Mouse (Mus musculus): ENCODE data around the gene Cnot9. TPM values are rescaled to one million over a fixed set of nuclear protein-coding genes. Genes with fewer than 3 reads are reported as not detected.

The Cnot9 gene
- 10 to 100 TPM; 13.1 to 22.0 TPM for polyA plus RNA-seq (2012; fragmentation: generic; extraction: Trizol)

DNA sequence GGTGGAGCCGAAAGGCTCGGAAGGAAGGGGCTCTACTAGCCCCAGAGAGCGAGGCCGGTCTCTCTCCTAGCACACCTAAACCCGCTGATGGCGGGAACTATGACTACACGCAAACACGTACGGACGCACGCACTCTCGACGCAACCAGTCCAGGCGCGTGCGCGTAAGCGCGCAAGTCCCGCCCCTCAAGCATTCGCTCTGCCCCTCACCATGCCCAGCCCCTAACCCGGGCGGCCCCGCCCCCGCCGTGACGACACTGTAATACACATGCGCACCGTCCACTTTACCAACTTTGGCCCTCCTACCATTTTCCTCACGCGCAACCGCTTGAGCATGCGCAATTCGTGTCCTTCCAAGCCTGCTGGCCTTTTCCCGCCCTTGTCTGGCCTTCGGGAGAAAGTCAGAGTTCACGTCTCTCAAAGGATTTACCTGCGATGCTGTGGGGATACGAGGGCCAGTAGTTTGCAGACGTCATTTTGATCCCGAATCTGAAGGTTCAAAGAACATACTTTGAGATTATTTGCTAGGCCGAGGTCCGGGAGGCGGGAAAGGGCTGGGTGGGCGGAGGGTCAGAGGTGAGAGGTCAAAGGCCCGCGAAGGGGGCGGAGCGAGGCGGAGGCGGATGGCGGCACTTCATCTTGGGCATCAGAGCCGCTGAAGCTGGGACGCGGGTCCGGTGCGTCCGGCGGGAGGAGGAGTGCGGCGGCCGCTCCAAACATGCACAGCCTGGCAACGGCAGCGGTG is at the start of gene Cnot9:
Gene Cnot9 (plus strand): TSS at position 338 of the 744 bp plus-strand sequence.

DNA sequence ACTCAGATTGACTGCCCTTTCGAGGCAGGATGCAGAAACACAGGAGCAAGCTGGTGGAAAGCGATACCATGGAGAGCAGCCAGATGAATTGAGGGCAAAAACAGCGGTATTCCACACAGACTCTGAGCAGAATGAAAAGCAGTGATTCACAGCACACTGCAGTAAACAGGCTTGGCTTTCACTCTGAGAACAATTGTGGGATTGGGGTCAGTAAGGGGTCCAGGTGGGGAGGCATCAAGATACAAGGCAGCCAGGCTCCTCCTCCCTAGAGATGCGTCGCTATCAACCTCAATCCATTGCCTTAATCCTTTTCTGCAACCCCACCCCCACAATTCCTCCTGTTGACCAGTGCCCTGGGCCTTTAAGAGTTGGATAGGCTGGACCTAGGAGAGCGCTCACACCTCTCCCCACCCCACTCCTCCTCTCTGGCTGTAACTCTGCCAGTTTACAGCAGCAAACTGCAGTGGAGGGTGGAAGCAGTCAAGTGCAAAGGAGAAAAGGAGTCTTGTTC is 36.6 kb downstream of the Cnot9 start, which contains the start of gene Plcd4:
Gene Plcd4 (plus strand): TSS at position 438 of the 511 bp plus-strand sequence.

DNA sequence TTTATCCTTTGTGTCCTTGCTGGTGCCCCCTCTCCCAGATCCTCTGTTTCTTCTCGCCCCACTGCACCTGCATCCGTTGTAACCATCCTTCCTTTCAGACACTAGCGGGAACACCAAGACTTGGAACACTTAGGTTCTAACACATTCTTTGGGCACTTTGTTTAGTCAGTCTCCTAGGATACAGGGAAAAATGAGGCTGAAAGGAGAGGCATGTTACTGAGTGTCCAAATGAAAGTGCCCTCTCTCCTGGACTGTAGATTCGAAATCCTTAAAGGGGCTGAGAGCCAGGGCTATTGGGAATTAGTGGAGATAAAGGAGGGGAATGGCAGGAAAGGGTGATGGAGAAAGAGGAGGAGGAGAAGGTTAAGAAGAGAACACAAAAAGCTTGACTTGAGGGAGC is 38.3 kb downstream of the Cnot9 start, which contains the start of gene Usp37:
Gene Usp37 (minus strand): TSS at position 101 of the 400 bp plus-strand sequence.

Other genes starting within 250 kb of the Cnot9 start
- gene Gpbar1, start 227.5 kb upstream of the Cnot9 start, polyA plus RNA-seq (2012; fragmentation: generic; extraction: Trizol), result under 1 TPM; 0.05 to 0.08 TPM
- gene Aamp, start 221.3 kb upstream of the Cnot9 start, polyA plus RNA-seq (2012; fragmentation: generic; extraction: Trizol), result 100 to 1,000 TPM; 121 to 202 TPM
- 100 to 1,000 TPM in 1 of 2 experiments, 10 to 100 TPM in 1; 49.4 to 116 TPM for gene Pnkd, start 221.1 kb upstream of the Cnot9 start, polyA plus RNA-seq (2012; fragmentation: generic; extraction: Trizol)
- 10 to 100 TPM; 25.9 to 73.9 TPM for gene Tmbim1, start 200.4 kb upstream of the Cnot9 start, polyA plus RNA-seq (2012; fragmentation: generic; extraction: Trizol)
- gene Catip, start 143.9 kb upstream of the Cnot9 start, polyA plus RNA-seq (2012; fragmentation: generic; extraction: Trizol), result under 1 TPM in 1 of 2 experiments, not detected in 1; 0.19 TPM
- 1 to 10 TPM in 1 of 2 experiments, under 1 TPM in 1; 0.58 to 1.7 TPM for gene Slc11a1, start 130.9 kb upstream of the Cnot9 start, polyA plus RNA-seq (2012; fragmentation: generic; extraction: Trizol)
- 100 to 1,000 TPM in 1 of 2 experiments, 10 to 100 TPM in 1; 71.9 to 105 TPM for gene Ctdsp1, start 114.5 kb upstream of the Cnot9 start, polyA plus RNA-seq (2012; fragmentation: generic; extraction: Trizol)
- under 1 TPM in 1 of 2 experiments, not detected in 1; 0.11 TPM for gene Vil1, start 96.7 kb upstream of the Cnot9 start, polyA plus RNA-seq (2012; fragmentation: generic; extraction: Trizol)
- under 1 TPM; 0.18 to 0.83 TPM for gene Plcd4, start 36.8 kb downstream of the Cnot9 start, polyA plus RNA-seq (2012; fragmentation: generic; extraction: Trizol)
- gene Usp37, start 38.2 kb downstream of the Cnot9 start, polyA plus RNA-seq (2012; fragmentation: generic; extraction: Trizol), result 1 to 10 TPM in 1 of 2 experiments, under 1 TPM in 1; 0.22 to 1.4 TPM
- 1 to 10 TPM; 1.3 to 6.7 TPM for gene Zfp142, start 82.2 kb downstream of the Cnot9 start, polyA plus RNA-seq (2012; fragmentation: generic; extraction: Trizol)
- gene Bcs1l, start 82.2 kb downstream of the Cnot9 start, polyA plus RNA-seq (2012; fragmentation: generic; extraction: Trizol), result 10 to 100 TPM; 15.6 TPM
- gene Rnf25, start 95.3 kb downstream of the Cnot9 start, polyA plus RNA-seq (2012; fragmentation: generic; extraction: Trizol), result 10 to 100 TPM; 18.7 to 39.7 TPM
- 1 to 10 TPM; 1.5 to 5.7 TPM for gene Stk36, start 95.4 kb downstream of the Cnot9 start, polyA plus RNA-seq (2012; fragmentation: generic; extraction: Trizol)
- 1 to 10 TPM; 2.2 to 4.2 TPM for gene Ttll4, start 155.7 kb downstream of the Cnot9 start, polyA plus RNA-seq (2012; fragmentation: generic; extraction: Trizol)
- under 1 TPM in 1 of 2 experiments, not detected in 1; 0.02 TPM for gene Cyp27a1, start 207.5 kb downstream of the Cnot9 start, polyA plus RNA-seq (2012; fragmentation: generic; extraction: Trizol)
- under 1 TPM; 0.01 to 0.06 TPM for gene Prkag3, start 243.2 kb downstream of the Cnot9 start, polyA plus RNA-seq (2012; fragmentation: generic; extraction: Trizol)